Mouse (Mus musculus): Measurements from ENCODE around the gene Dbndd1.
"Not testable (repeated sequence)": the region's sequence is repeated elsewhere in the genome, so short reads cannot be mapped to it uniquely, and the experiment has no call there.

Gene Dbndd1

GRCm38 (mm10) chr8:123514781-123515539 is at the start of gene Dbndd1:
Gene Dbndd1 (minus strand): TSS chr8:123515463.
- DNase-seq = peak; percentile 41

- not testable (repeated sequence) for DNase-seq
Measured at GRCm38 (mm10) chr8:123564221-123564620, 49.0 kb upstream of the Dbndd1 start.

- DNase-seq = peak; percentile 20
Measured at GRCm38 (mm10) chr8:123537641-123538040, 22.4 kb upstream of the Dbndd1 start.

- no peak for DNase-seq
Measured at GRCm38 (mm10) chr8:123536990-123537380, 21.7 kb upstream of the Dbndd1 start.

- DNase-seq = no peak
Measured at GRCm38 (mm10) chr8:123536242-123536989, 21.2 kb upstream of the Dbndd1 start.

GRCm38 (mm10) chr8:123527720-123528489 is 12.6 kb upstream of the Dbndd1 start:
- no peak for DNase-seq

GRCm38 (mm10) chr8:123520048-123520447 is 4.8 kb upstream of the Dbndd1 start:
- not testable (repeated sequence) for DNase-seq

GRCm38 (mm10) chr8:123518667-123519066 is 3.4 kb upstream of the Dbndd1 start, which contains the start of gene Gas8:
Gene Gas8 (plus strand): TSS chr8:123518834.
- DNase-seq = peak; percentile 91

- no peak for DNase-seq
Measured at GRCm38 (mm10) chr8:123518172-123518571, 2.9 kb upstream of the Dbndd1 start.

GRCm38 (mm10) chr8:123516596-123516995 is 1.3 kb upstream of the Dbndd1 start:
- no peak for DNase-seq

GRCm38 (mm10) chr8:123515540-123515897 is 256 bp upstream of the Dbndd1 start:
- DNase-seq = no peak

GRCm38 (mm10) chr8:123514136-123514535 is 1.1 kb downstream of the Dbndd1 start:
- DNase-seq = no peak

GRCm38 (mm10) chr8:123510819-123511218 is 4.4 kb downstream of the Dbndd1 start:
- no peak for DNase-seq

- no peak for DNase-seq
Measured at GRCm38 (mm10) chr8:123507153-123507552, 8.1 kb downstream of the Dbndd1 start.

GRCm38 (mm10) chr8:123505695-123506094 is 9.6 kb downstream of the Dbndd1 start:
- DNase-seq = no peak

- DNase-seq = no peak
Measured at GRCm38 (mm10) chr8:123505267-123505666, 10.0 kb downstream of the Dbndd1 start.

GRCm38 (mm10) chr8:123504591-123505195 is 10.6 kb downstream of the Dbndd1 start:
- DNase-seq = no peak

- DNase-seq = no peak
Measured at GRCm38 (mm10) chr8:123503801-123504467, 11.3 kb downstream of the Dbndd1 start.

GRCm38 (mm10) chr8:123502192-123502591 is 13.1 kb downstream of the Dbndd1 start:
- no peak for DNase-seq

- no peak for DNase-seq
Measured at GRCm38 (mm10) chr8:123499556-123499955, 15.7 kb downstream of the Dbndd1 start.

- DNase-seq = no peak
Measured at GRCm38 (mm10) chr8:123498963-123499362, 16.3 kb downstream of the Dbndd1 start.

GRCm38 (mm10) chr8:123497699-123498098 is 17.6 kb downstream of the Dbndd1 start:
- no peak for DNase-seq
